Mouse (Mus musculus): ENCODE data around the gene Ak6. TPM values are rescaled to one million over a fixed set of nuclear protein-coding genes. Genes with fewer than 3 reads are reported as not detected.

Ak6 gene
- polyA plus RNA-seq, 1 experiment from 2014 or later, result 344 TPM

DNA sequence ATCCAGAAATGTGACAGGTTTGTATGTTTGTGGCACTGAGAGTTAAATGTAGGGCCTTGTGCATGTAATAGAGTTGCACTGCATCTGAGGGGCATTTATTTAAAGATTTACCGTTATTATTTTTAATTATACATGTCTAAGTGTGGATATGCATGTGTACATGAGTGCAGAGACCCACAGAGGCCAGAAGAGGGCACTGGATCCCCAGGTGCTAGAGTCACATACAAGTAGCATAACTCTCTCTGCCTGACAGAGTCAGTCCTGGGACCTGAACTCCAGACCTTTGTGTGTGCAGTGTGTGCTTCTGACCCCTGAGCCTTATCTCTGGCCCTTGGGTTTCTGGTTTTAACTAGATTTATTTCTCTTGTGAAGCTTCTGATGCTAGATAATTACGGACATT lies 33.6 kb downstream of the Ak6 start:
- Histone ChIP-seq H3K4me2 (ENCODE audit: low read length) (no peak overlapping the region), H3K27me3 (ENCODE audit: control insufficient read depth, insufficient read depth, low read length) (no peaks in the 10 kb centered on the region), H3K4me3 (replicated peaks; ENCODE audit: low read depth, low read length) (no peak overlapping the region), H3K9me3 (ENCODE audit: control insufficient read depth, low read length) (no peaks in the 10 kb centered on the region), H3K36me3 (ENCODE audit: control insufficient read depth, insufficient read depth, low read length) (no peaks in the 10 kb centered on the region), H3K9ac (replicated peaks; ENCODE audit: low read length) (no peak overlapping the region), H3K4me1 (ENCODE audit: control insufficient read depth, insufficient read depth, low read length) (no peaks in the 10 kb centered on the region), H3K27ac (replicated peaks; ENCODE audit: low read depth, low read length) (no peak overlapping the region)
- ATAC-seq (ENCODE audit: low FRiP score, low TSS enrichment) (no peak), DNase-seq (no peak)
- WGBS, result 70% methylated on average over 2 of the region's 2 CpGs

DNA sequence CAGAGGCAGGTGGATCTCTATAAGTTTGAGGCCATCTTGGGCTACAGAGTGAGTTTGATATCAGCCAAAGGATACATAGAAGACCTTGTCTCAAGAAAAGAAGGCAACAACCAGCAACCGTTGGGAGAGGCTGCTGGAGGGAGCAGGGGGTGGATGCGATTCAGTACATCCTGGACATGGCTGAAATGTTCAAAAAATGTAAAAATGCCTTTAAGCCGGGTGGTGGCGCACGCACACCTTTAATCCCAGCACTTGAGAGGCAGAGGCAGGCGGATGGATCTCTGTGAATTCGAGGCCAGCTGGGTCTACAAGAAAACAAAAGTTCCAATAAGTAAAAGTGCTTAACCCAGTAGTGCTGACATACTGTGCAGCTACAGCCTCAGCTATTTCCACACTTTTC lies 36.7 kb downstream of the Ak6 start:
- H3K4me3 ChIP-seq (replicated peaks; ENCODE audit: low read depth, low read length), result no peak overlapping the region
- no peaks in the 10 kb centered on the region for H3K36me3 ChIP-seq (ENCODE audit: control insufficient read depth, insufficient read depth, low read length)
- no peaks in the 10 kb centered on the region for H3K27me3 ChIP-seq (ENCODE audit: control insufficient read depth, insufficient read depth, low read length)
- H3K9me3 ChIP-seq (ENCODE audit: control insufficient read depth, low read length), result no peaks in the 10 kb centered on the region
- H3K9ac ChIP-seq (replicated peaks; ENCODE audit: low read length), result no peak overlapping the region
- ATAC-seq (ENCODE audit: low FRiP score, low TSS enrichment) (no peak), DNase-seq (no peak)
- H3K4me2 ChIP-seq (ENCODE audit: low read length), result no peak overlapping the region
- H3K27ac ChIP-seq (replicated peaks; ENCODE audit: low read depth, low read length), result no peak overlapping the region
- WGBS, result 68% methylated on average over 7 of the region's 7 CpGs
- no peaks in the 10 kb centered on the region for H3K4me1 ChIP-seq (ENCODE audit: control insufficient read depth, insufficient read depth, low read length)

DNA sequence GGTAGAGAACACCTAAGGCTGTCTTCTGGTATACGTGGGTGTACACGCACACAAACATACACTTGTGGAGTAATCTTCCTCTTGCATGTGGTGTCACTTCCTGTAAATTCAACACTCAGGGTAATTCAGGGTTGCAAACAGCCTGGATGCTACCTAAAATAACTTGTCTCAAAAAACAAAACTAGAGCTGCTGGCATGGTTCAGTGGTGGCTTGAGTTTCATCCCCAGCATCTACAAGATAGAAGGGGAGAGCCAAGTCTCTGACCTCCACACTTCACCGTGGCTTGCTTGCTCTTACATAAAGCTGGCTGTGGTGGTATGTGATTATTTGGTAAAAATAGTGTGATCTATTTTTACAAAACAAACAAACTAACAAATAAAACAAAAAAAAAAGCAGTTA lies 46.8 kb downstream of the Ak6 start:
- Histone ChIP-seq H3K4me3 (replicated peaks; ENCODE audit: low read depth, low read length) (no peak overlapping the region), H3K27ac (replicated peaks; ENCODE audit: low read depth, low read length) (no peak overlapping the region), H3K9ac (replicated peaks; ENCODE audit: low read length) (no peak overlapping the region), H3K4me1 (ENCODE audit: control insufficient read depth, insufficient read depth, low read length) (no peaks in the 10 kb centered on the region), H3K4me2 (ENCODE audit: low read length) (no peak overlapping the region), H3K36me3 (ENCODE audit: control insufficient read depth, insufficient read depth, low read length) (peaks cover 50% of the 10 kb centered on the region), H3K9me3 (ENCODE audit: control insufficient read depth, low read length) (no peaks in the 10 kb centered on the region), H3K27me3 (ENCODE audit: control insufficient read depth, insufficient read depth, low read length) (no peaks in the 10 kb centered on the region)
- WGBS, result 95% methylated on average over 3 of the region's 3 CpGs
- ATAC-seq (ENCODE audit: low FRiP score, low TSS enrichment) (no peak), DNase-seq (no peak)

DNA sequence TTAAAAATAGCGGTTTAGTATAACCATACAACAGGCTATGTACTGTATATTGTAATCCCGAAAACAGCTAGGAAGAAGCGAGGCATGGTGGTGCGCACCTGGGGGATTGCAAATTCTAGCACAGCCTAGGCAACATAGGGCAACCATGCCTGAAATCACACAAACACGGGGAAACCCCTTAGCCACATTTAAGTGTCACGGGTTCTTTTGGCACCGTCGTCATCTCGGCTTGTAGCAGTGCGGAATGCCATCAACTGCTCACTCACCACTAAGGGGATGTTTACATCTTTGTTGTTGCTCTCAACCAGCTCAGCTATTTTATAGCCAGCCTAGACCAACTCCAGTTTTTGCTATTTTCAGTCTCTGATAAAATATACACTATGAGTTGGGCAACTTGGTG lies 48.1 kb downstream of the Ak6 start:
- no peak overlapping the region for H3K4me2 ChIP-seq (ENCODE audit: low read length)
- 94% methylated on average over 10 of the region's 10 CpGs for WGBS
- H3K4me3 ChIP-seq (replicated peaks; ENCODE audit: low read depth, low read length), result no peak overlapping the region
- DNase-seq (no peak), ATAC-seq (ENCODE audit: low FRiP score, low TSS enrichment) (no peak)
- peaks cover 62% of the 10 kb centered on the region for H3K36me3 ChIP-seq (ENCODE audit: control insufficient read depth, insufficient read depth, low read length)
- no peaks in the 10 kb centered on the region for H3K4me1 ChIP-seq (ENCODE audit: control insufficient read depth, insufficient read depth, low read length)
- no peak overlapping the region for H3K27ac ChIP-seq (replicated peaks; ENCODE audit: low read depth, low read length)
- H3K9ac ChIP-seq (replicated peaks; ENCODE audit: low read length), result no peak overlapping the region
- H3K9me3 ChIP-seq (ENCODE audit: control insufficient read depth, low read length), result no peaks in the 10 kb centered on the region
- H3K27me3 ChIP-seq (ENCODE audit: control insufficient read depth, insufficient read depth, low read length), result no peaks in the 10 kb centered on the region

DNA sequence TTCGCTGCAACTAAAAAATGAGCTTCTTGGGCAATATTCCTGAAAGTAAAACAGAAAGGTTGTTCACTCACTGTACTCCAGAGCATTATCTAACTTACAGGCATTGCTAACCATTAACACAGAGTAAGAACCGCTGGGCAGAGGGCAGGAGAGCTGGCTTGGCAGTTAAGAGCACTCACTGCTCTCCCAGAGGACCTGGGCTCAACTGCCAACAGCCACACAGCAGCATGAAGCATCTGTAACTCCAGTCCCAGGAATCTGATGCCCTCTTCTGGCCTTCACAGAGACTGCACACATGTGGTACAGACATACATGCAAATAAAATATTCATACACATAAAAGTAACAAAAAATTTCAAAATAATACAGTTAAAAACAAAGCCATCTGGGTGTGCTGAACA lies 52.7 kb downstream of the Ak6 start:
- H3K4me1 ChIP-seq (ENCODE audit: control insufficient read depth, insufficient read depth, low read length), result no peaks in the 10 kb centered on the region
- WGBS, result 95% methylated on average over 2 of the region's 2 CpGs
- ATAC-seq (ENCODE audit: low FRiP score, low TSS enrichment) (no peak), DNase-seq (no peak)
- H3K27ac ChIP-seq (replicated peaks; ENCODE audit: low read depth, low read length), result no peak overlapping the region
- no peak overlapping the region for H3K4me3 ChIP-seq (replicated peaks; ENCODE audit: low read depth, low read length)
- H3K9ac ChIP-seq (replicated peaks; ENCODE audit: low read length), result no peak overlapping the region
- H3K27me3 ChIP-seq (ENCODE audit: control insufficient read depth, insufficient read depth, low read length), result no peaks in the 10 kb centered on the region
- H3K4me2 ChIP-seq (ENCODE audit: low read length), result no peak overlapping the region
- peaks cover 83% of the 10 kb centered on the region for H3K36me3 ChIP-seq (ENCODE audit: control insufficient read depth, insufficient read depth, low read length)
- no peaks in the 10 kb centered on the region for H3K9me3 ChIP-seq (ENCODE audit: control insufficient read depth, low read length)

DNA sequence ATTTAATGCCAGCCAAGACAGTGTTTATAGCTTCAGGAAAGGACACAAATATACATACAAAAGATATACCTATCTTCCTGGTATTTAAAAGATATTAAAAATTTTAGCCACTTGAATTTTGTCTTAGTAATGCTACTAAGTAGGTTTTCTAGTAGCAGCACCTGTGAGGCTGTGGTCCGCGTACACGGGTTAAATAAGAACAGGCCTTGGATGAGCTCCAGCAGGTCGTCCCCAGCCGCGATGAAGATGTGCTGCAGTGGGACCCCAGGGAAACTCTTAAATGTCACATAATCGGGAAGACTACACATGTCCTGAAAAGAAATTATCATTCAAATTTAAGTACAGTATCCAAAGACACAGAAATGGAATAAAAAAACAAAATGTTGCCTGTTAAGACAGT lies 55.4 kb downstream of the Ak6 start:
- Histone ChIP-seq H3K9me3 (ENCODE audit: control insufficient read depth, low read length) (no peaks in the 10 kb centered on the region), H3K9ac (replicated peaks; ENCODE audit: low read length) (no peak overlapping the region), H3K27ac (replicated peaks; ENCODE audit: low read depth, low read length) (no peak overlapping the region), H3K4me2 (ENCODE audit: low read length) (no peak overlapping the region), H3K27me3 (ENCODE audit: control insufficient read depth, insufficient read depth, low read length) (no peaks in the 10 kb centered on the region), H3K4me3 (replicated peaks; ENCODE audit: low read depth, low read length) (no peak overlapping the region), H3K4me1 (ENCODE audit: control insufficient read depth, insufficient read depth, low read length) (no peaks in the 10 kb centered on the region), H3K36me3 (ENCODE audit: control insufficient read depth, insufficient read depth, low read length) (peaks cover 89% of the 10 kb centered on the region)
- ATAC-seq (ENCODE audit: low FRiP score, low TSS enrichment) (no peak), DNase-seq (no peak)
- WGBS, result 94% methylated on average over 7 of the region's 7 CpGs

DNA sequence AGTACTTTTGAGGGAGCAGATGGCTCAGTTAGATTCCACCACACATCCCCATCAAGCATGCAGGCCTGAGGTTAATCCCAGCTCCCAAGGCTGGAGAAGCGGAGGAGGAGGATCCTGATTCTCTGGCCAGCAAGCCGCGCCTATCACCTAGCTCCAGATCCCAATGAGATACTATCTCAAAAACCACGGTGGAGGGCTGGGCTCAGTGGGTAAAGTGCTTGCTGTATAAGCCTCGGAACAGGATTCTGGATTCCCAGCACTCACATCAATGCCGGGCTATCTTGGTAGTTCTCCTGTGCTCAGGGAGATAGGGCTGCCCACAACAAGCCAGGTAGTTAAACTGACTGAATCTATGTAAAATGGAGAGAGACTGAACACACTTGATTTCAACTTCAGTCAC lies 64.7 kb downstream of the Ak6 start:
- Histone ChIP-seq H3K9me3 (ENCODE audit: control insufficient read depth, low read length) (no peaks in the 10 kb centered on the region), H3K27me3 (ENCODE audit: control insufficient read depth, insufficient read depth, low read length) (no peaks in the 10 kb centered on the region), H3K27ac (replicated peaks; ENCODE audit: low read depth, low read length) (no peak overlapping the region), H3K36me3 (ENCODE audit: control insufficient read depth, insufficient read depth, low read length) (peaks cover 78% of the 10 kb centered on the region), H3K4me1 (ENCODE audit: control insufficient read depth, insufficient read depth, low read length) (no peaks in the 10 kb centered on the region), H3K9ac (replicated peaks; ENCODE audit: low read length) (no peak overlapping the region), H3K4me2 (ENCODE audit: low read length) (no peak overlapping the region), H3K4me3 (replicated peaks; ENCODE audit: low read depth, low read length) (no peak overlapping the region)
- DNase-seq, result no peak
- no peak for ATAC-seq (ENCODE audit: low FRiP score, low TSS enrichment)
- 87% methylated on average over 6 of the region's 6 CpGs for WGBS

Other genes starting within 250 kb of the Ak6 start
- gene Naip1, start 198.1 kb upstream of the Ak6 start, polyA plus RNA-seq (2014; fragmentation: Nextera tagmentation; extraction: Ambion mirVana), result not detected in 2 replicates
- gene Gtf2h2, start 158.4 kb upstream of the Ak6 start, polyA plus RNA-seq (2014; fragmentation: Nextera tagmentation; extraction: Ambion mirVana), result 73.8 and 81.1 TPM in 2 replicates
- gene Ocln, start 98.3 kb upstream of the Ak6 start, polyA plus RNA-seq (2014; fragmentation: Nextera tagmentation; extraction: Ambion mirVana), result 4.3 and 7.4 TPM in 2 replicates
- gene Marveld2, start 34.0 kb upstream of the Ak6 start, polyA plus RNA-seq (2014; fragmentation: Nextera tagmentation; extraction: Ambion mirVana), result 1.9 and 2.7 TPM in 2 replicates
- 17.8 and 20.6 TPM in 2 replicates for gene Rad17, start 72 bp downstream of the Ak6 start, polyA plus RNA-seq (2014; fragmentation: Nextera tagmentation; extraction: Ambion mirVana)
- 30.9 and 31.3 TPM in 2 replicates for gene Taf9, start 600 bp downstream of the Ak6 start, polyA plus RNA-seq (2014; fragmentation: Nextera tagmentation; extraction: Ambion mirVana)
- gene Ccdc125, start 18.7 kb downstream of the Ak6 start, polyA plus RNA-seq (2014; fragmentation: Nextera tagmentation; extraction: Ambion mirVana), result 0.58 and 2.0 TPM in 2 replicates
- 43.2 and 46.0 TPM in 2 replicates for gene Cdk7, start 80.0 kb downstream of the Ak6 start, polyA plus RNA-seq (2014; fragmentation: Nextera tagmentation; extraction: Ambion mirVana)
- gene Mrps36, start 93.7 kb downstream of the Ak6 start, polyA plus RNA-seq (2014; fragmentation: Nextera tagmentation; extraction: Ambion mirVana), result 132 and 142 TPM in 2 replicates
- 5.1 and 8.3 TPM in 2 replicates for gene Cenph, start 124.9 kb downstream of the Ak6 start, polyA plus RNA-seq (2014; fragmentation: Nextera tagmentation; extraction: Ambion mirVana)
- gene Ccnb1, start 135.6 kb downstream of the Ak6 start, polyA plus RNA-seq (2014; fragmentation: Nextera tagmentation; extraction: Ambion mirVana), result 31.0 and 69.9 TPM in 2 replicates
- 29.0 and 38.7 TPM in 2 replicates for gene Slc30a5, start 182.4 kb downstream of the Ak6 start, polyA plus RNA-seq (2014; fragmentation: Nextera tagmentation; extraction: Ambion mirVana)